Mouse (Mus musculus) retina, embryonic 14.5 days (tissue): ENCODE data around the gene Slc35c1.

Experiments
- DNase-seq: peaks from one replicate; pipeline ENCODE4 v3.0.0-alpha.2; 2015; ENCODE audit warnings: low spot score

Slc35c1 gene

GRCm38 (mm10) chr2:92434375-92434745 is 26.0 kb downstream of the Slc35c1 start:
- DNase-seq, result no peak

- DNase-seq, result peak; percentile 99
Observed at GRCm38 (mm10) chr2:92433578-92434374, 26.6 kb downstream of the Slc35c1 start, which contains the start of gene Cry2. Gene Cry2 (minus strand): TSS chr2:92434043.

- DNase-seq, result no peak
Observed at GRCm38 (mm10) chr2:92432299-92433295, 27.7 kb downstream of the Slc35c1 start.

GRCm38 (mm10) chr2:92431611-92432179 is 28.6 kb downstream of the Slc35c1 start:
- DNase-seq, result no peak

GRCm38 (mm10) chr2:92430723-92431541 is 29.4 kb downstream of the Slc35c1 start:
- peak; percentile 58 for DNase-seq

GRCm38 (mm10) chr2:92430089-92430488 is 30.2 kb downstream of the Slc35c1 start:
- no peak for DNase-seq

- peak; percentile 76 for DNase-seq
Observed at GRCm38 (mm10) chr2:92427882-92428281, 32.5 kb downstream of the Slc35c1 start.

GRCm38 (mm10) chr2:92426426-92426825 is 33.9 kb downstream of the Slc35c1 start:
- no peak for DNase-seq

- peak; percentile 25 for DNase-seq
Observed at GRCm38 (mm10) chr2:92425366-92425765, 35.0 kb downstream of the Slc35c1 start.

GRCm38 (mm10) chr2:92424462-92425308 is 35.7 kb downstream of the Slc35c1 start:
- DNase-seq, result peak; percentile 83

- DNase-seq, result peak; percentile 53
Observed at GRCm38 (mm10) chr2:92423702-92424461, 36.5 kb downstream of the Slc35c1 start.

- DNase-seq, result no peak
Observed at GRCm38 (mm10) chr2:92423156-92423555, 37.2 kb downstream of the Slc35c1 start.

- DNase-seq, result peak; percentile 46
Observed at GRCm38 (mm10) chr2:92422388-92423135, 37.8 kb downstream of the Slc35c1 start.

GRCm38 (mm10) chr2:92421723-92422387 is 38.5 kb downstream of the Slc35c1 start:
- DNase-seq, result no peak

- no peak for DNase-seq
Observed at GRCm38 (mm10) chr2:92411705-92412104, 48.6 kb downstream of the Slc35c1 start.

- DNase-seq, result no peak
Observed at GRCm38 (mm10) chr2:92408309-92409045, 51.9 kb downstream of the Slc35c1 start.

- no peak for DNase-seq
Observed at GRCm38 (mm10) chr2:92405687-92406086, 54.7 kb downstream of the Slc35c1 start.

GRCm38 (mm10) chr2:92404737-92405136 is 55.6 kb downstream of the Slc35c1 start:
- no peak for DNase-seq
